Mouse (Mus musculus): ENCODE measurements around the gene Itgav. TPM values are rescaled to one million over a fixed set of nuclear protein-coding genes. Genes with fewer than 3 reads are reported as not detected.

Itgav gene
- polyA plus RNA-seq, 1 experiment from 2014 or later, result 75.3 TPM

- Histone ChIP-seq H3K9me3 (ENCODE audit: control insufficient read depth, low read length) (no peaks in the 10 kb centered on the region), H3K4me3 (ENCODE audit: control insufficient read depth in 1 of 2, insufficient read depth in 1 of 2, low read depth in 1 of 2, low read length in 2 of 2) (no peak overlapping the region), H3K4me1 (ENCODE audit: control insufficient read depth in 2 of 2, insufficient read depth in 2 of 2, low read length in 2 of 2) (no peaks in the 10 kb centered on the region), H3K4me2 (ENCODE audit: low read length) (no peak overlapping the region), H3K36me3 (ENCODE audit: control insufficient read depth, insufficient read depth, low read length) (no peaks in the 10 kb centered on the region), H3K27ac (replicated peaks in 1 of 2; ENCODE audit: control insufficient read depth in 1 of 2, insufficient read depth in 1 of 2, low read depth in 2 of 2, low read length in 2 of 2) (no peak overlapping the region), H3K27me3 (ENCODE audit: control insufficient read depth, insufficient read depth, low read length) (no peaks in the 10 kb centered on the region), H3K9ac (ENCODE audit: low read length) (no peak overlapping the region)
- ATAC-seq (ENCODE audit: insufficient number of reproducible peaks, insufficient read depth, low FRiP score, low read depth), result no peak
- WGBS, result 68% methylated on average over 5 of the region's 5 CpGs
These were observed 101.0 kb downstream of the Itgav start for GRCm38 (mm10) chr2:83825161-83825560.

DNA sequence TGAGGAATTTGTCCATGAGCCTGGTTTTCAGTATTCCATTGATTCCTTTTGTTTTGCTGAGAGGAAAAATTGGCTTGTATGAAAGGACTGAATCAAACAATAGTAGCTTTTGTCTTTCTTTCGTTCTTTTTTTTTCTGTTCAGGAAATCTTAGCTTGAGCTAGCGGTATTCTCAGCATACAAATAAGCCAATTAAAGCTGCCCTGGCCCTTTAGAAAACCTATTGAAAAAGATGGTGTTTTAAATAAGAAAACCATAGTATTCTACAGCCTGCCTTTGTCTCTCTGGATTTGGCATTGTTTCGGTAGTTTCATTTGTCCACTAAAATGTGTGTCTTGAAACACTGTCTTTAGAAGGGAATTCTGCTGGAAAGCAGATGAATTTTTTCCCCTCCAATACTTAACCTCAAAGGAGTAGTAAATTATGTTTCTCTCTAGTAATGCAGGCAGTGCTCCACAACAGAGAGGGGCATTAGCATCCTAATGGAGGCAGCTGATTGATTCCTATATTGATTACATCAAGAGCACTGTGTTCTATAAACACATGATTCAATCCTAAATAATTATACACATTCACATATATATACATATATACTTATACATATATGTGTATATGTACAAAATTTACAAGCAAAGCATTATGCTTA lies 104.8 kb downstream of the Itgav start:
- no peak for ATAC-seq (ENCODE audit: insufficient number of reproducible peaks, insufficient read depth, low FRiP score, low read depth)
- H3K9ac ChIP-seq (ENCODE audit: low read length), result no peak overlapping the region
- no peaks in the 10 kb centered on the region for H3K36me3 ChIP-seq (ENCODE audit: control insufficient read depth, insufficient read depth, low read length)
- H3K27ac ChIP-seq (replicated peaks in 1 of 2; ENCODE audit: control insufficient read depth in 1 of 2, insufficient read depth in 1 of 2, low read depth in 2 of 2, low read length in 2 of 2), result no peak overlapping the region
- H3K9me3 ChIP-seq (ENCODE audit: control insufficient read depth, low read length), result no peaks in the 10 kb centered on the region
- 71% methylated on average over 3 of the region's 3 CpGs for WGBS
- H3K4me3 ChIP-seq (ENCODE audit: control insufficient read depth in 1 of 2, insufficient read depth in 1 of 2, low read depth in 1 of 2, low read length in 2 of 2), result no peak overlapping the region
- H3K4me1 ChIP-seq (ENCODE audit: control insufficient read depth in 2 of 2, insufficient read depth in 2 of 2, low read length in 2 of 2), result no peaks in the 10 kb centered on the region
- H3K4me2 ChIP-seq (ENCODE audit: low read length), result no peak overlapping the region
- no peaks in the 10 kb centered on the region for H3K27me3 ChIP-seq (ENCODE audit: control insufficient read depth, insufficient read depth, low read length)

GRCm38 (mm10) chr2:83832903-83833302 lies 108.7 kb downstream of the Itgav start:
- WGBS, result 71% methylated on average over 4 of the region's 4 CpGs
- H3K4me3 ChIP-seq (ENCODE audit: control insufficient read depth in 1 of 2, insufficient read depth in 1 of 2, low read depth in 1 of 2, low read length in 2 of 2), result no peak overlapping the region
- no peak overlapping the region for H3K9ac ChIP-seq (ENCODE audit: low read length)
- no peaks in the 10 kb centered on the region for H3K36me3 ChIP-seq (ENCODE audit: control insufficient read depth, insufficient read depth, low read length)
- no peak overlapping the region for H3K4me2 ChIP-seq (ENCODE audit: low read length)
- H3K4me1 ChIP-seq (ENCODE audit: control insufficient read depth in 2 of 2, insufficient read depth in 2 of 2, low read length in 2 of 2), result no peaks in the 10 kb centered on the region
- H3K27me3 ChIP-seq (ENCODE audit: control insufficient read depth, insufficient read depth, low read length), result no peaks in the 10 kb centered on the region
- no peaks in the 10 kb centered on the region for H3K9me3 ChIP-seq (ENCODE audit: control insufficient read depth, low read length)
- no peak for ATAC-seq (ENCODE audit: insufficient number of reproducible peaks, insufficient read depth, low FRiP score, low read depth)
- no peak overlapping the region for H3K27ac ChIP-seq (replicated peaks in 1 of 2; ENCODE audit: control insufficient read depth in 1 of 2, insufficient read depth in 1 of 2, low read depth in 2 of 2, low read length in 2 of 2)

DNA sequence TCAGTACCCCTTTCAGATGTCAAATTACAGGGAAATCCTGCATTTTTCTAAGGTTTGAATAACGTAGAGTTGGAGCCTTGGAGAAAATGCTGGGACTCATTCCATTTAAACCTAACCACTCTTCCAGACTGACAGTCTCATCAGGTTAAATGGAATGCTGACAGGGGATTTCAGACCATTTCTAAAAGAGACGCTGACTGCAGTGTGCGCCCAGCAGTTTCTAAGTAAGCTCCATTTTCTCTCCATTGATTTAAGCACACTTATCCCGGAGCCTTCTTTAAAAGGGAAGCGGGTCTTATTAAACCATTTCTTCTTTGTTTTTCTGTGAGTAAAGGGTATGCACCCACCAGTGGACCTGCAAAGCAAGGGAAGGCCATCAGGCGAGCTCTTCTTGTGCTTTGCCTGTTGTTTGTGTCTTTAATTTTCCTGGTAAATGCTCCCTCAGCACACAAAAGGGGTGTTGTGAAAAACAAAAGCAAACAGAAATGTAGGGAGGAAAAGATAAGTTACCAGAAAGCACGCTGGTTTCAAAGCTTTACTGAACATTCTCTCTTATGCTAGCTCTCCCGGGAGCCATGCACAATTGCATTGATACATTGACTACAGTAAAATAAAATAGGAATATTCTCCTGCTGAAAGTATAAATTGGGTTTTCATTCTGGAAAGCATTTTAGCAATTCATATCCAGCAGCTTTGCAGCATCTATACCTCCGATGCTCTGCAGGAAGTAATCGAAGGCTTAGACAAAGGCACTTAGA lies 111.3 kb downstream of the Itgav start:
- no peaks in the 10 kb centered on the region for H3K27me3 ChIP-seq (ENCODE audit: control insufficient read depth, insufficient read depth, low read length)
- H3K27ac ChIP-seq (replicated peaks in 1 of 2; ENCODE audit: control insufficient read depth in 1 of 2, insufficient read depth in 1 of 2, low read depth in 2 of 2, low read length in 2 of 2), result no peak overlapping the region
- ATAC-seq (ENCODE audit: insufficient number of reproducible peaks, insufficient read depth, low FRiP score, low read depth), result no peak
- no peaks in the 10 kb centered on the region for H3K4me1 ChIP-seq (ENCODE audit: control insufficient read depth in 2 of 2, insufficient read depth in 2 of 2, low read length in 2 of 2)
- H3K36me3 ChIP-seq (ENCODE audit: control insufficient read depth, insufficient read depth, low read length), result no peaks in the 10 kb centered on the region
- WGBS, result 72% methylated on average over 10 of the region's 10 CpGs
- H3K4me2 ChIP-seq (ENCODE audit: low read length), result no peak overlapping the region
- no peaks in the 10 kb centered on the region for H3K9me3 ChIP-seq (ENCODE audit: control insufficient read depth, low read length)
- no peak overlapping the region for H3K9ac ChIP-seq (ENCODE audit: low read length)
- H3K4me3 ChIP-seq (ENCODE audit: control insufficient read depth in 1 of 2, insufficient read depth in 1 of 2, low read depth in 1 of 2, low read length in 2 of 2), result no peak overlapping the region

DNA sequence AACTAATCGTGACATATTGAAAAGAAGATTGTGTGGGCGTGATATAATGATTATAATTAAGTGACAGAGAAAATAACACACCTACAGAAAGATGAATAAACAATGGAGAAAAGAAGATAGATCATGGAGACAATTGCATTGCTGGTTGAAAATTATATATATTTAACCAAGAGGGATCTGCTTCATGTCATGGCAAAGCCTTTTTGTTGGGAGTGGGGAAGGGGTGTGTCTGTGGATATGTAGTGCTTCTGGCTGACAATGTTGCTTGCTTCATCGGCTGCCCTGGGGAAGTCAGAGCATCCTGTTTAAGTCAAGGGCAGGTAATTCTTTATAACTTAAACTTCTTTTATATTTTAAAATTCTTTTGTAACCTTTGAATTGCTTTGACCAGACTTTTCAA lies 124.3 kb downstream of the Itgav start:
- H3K4me1 ChIP-seq (ENCODE audit: control insufficient read depth in 2 of 2, insufficient read depth in 2 of 2, low read length in 2 of 2), result no peaks in the 10 kb centered on the region
- no peak for ATAC-seq (ENCODE audit: insufficient number of reproducible peaks, insufficient read depth, low FRiP score, low read depth)
- no peaks in the 10 kb centered on the region for H3K27me3 ChIP-seq (ENCODE audit: control insufficient read depth, insufficient read depth, low read length)
- H3K9me3 ChIP-seq (ENCODE audit: control insufficient read depth, low read length), result no peaks in the 10 kb centered on the region
- 85% methylated on average over 3 of the region's 3 CpGs for WGBS
- no peak overlapping the region for H3K4me2 ChIP-seq (ENCODE audit: low read length)
- H3K27ac ChIP-seq (replicated peaks in 1 of 2; ENCODE audit: control insufficient read depth in 1 of 2, insufficient read depth in 1 of 2, low read depth in 2 of 2, low read length in 2 of 2), result no peak overlapping the region
- no peak overlapping the region for H3K9ac ChIP-seq (ENCODE audit: low read length)
- H3K4me3 ChIP-seq (ENCODE audit: control insufficient read depth in 1 of 2, insufficient read depth in 1 of 2, low read depth in 1 of 2, low read length in 2 of 2), result no peak overlapping the region
- H3K36me3 ChIP-seq (ENCODE audit: control insufficient read depth, insufficient read depth, low read length), result no peaks in the 10 kb centered on the region

- Histone ChIP-seq H3K36me3 (ENCODE audit: control insufficient read depth, insufficient read depth, low read length) (no peaks in the 10 kb centered on the region), H3K27ac (replicated peaks in 1 of 2; ENCODE audit: control insufficient read depth in 1 of 2, insufficient read depth in 1 of 2, low read depth in 2 of 2, low read length in 2 of 2) (no peak overlapping the region), H3K4me2 (ENCODE audit: low read length) (no peak overlapping the region), H3K9me3 (ENCODE audit: control insufficient read depth, low read length) (no peaks in the 10 kb centered on the region), H3K4me1 (ENCODE audit: control insufficient read depth in 2 of 2, insufficient read depth in 2 of 2, low read length in 2 of 2) (no peaks in the 10 kb centered on the region), H3K9ac (ENCODE audit: low read length) (no peak overlapping the region), H3K27me3 (ENCODE audit: control insufficient read depth, insufficient read depth, low read length) (no peaks in the 10 kb centered on the region), H3K4me3 (ENCODE audit: control insufficient read depth in 1 of 2, insufficient read depth in 1 of 2, low read depth in 1 of 2, low read length in 2 of 2) (no peak overlapping the region)
- 71% methylated on average over 10 of the region's 10 CpGs for WGBS
- no peak for ATAC-seq (ENCODE audit: insufficient number of reproducible peaks, insufficient read depth, low FRiP score, low read depth)
These were observed 129.2 kb downstream of the Itgav start for GRCm38 (mm10) chr2:83853423-83853822.

- no peaks in the 10 kb centered on the region for H3K36me3 ChIP-seq (ENCODE audit: control insufficient read depth, insufficient read depth, low read length)
- H3K9ac ChIP-seq (ENCODE audit: low read length), result no peak overlapping the region
- no peak for ATAC-seq (ENCODE audit: insufficient number of reproducible peaks, insufficient read depth, low FRiP score, low read depth)
- no peaks in the 10 kb centered on the region for H3K9me3 ChIP-seq (ENCODE audit: control insufficient read depth, low read length)
- no peaks in the 10 kb centered on the region for H3K4me1 ChIP-seq (ENCODE audit: control insufficient read depth in 2 of 2, insufficient read depth in 2 of 2, low read length in 2 of 2)
- H3K4me2 ChIP-seq (ENCODE audit: low read length), result no peak overlapping the region
- no peak overlapping the region for H3K27ac ChIP-seq (replicated peaks in 1 of 2; ENCODE audit: control insufficient read depth in 1 of 2, insufficient read depth in 1 of 2, low read depth in 2 of 2, low read length in 2 of 2)
- H3K27me3 ChIP-seq (ENCODE audit: control insufficient read depth, insufficient read depth, low read length), result no peaks in the 10 kb centered on the region
- no peak overlapping the region for H3K4me3 ChIP-seq (ENCODE audit: control insufficient read depth in 1 of 2, insufficient read depth in 1 of 2, low read depth in 1 of 2, low read length in 2 of 2)
- WGBS, result 51% methylated on average over 4 of the region's 4 CpGs
These were observed 132.0 kb downstream of the Itgav start for GRCm38 (mm10) chr2:83856236-83856635.
